Mouse (Mus musculus): ENCODE results near the gene Serpinf2. TPM values are rescaled to one million over a fixed set of nuclear protein-coding genes. Genes with fewer than 3 reads are reported as not detected.

Serpinf2 gene
- polyA plus RNA-seq, 1 experiment from 2014 or later = 8.4 TPM

GRCm38 (mm10) chr11:75415994-75416393 is 23.4 kb downstream of the Serpinf2 start:
- no peaks in the 10 kb centered on the region for H3K9me3 ChIP-seq (ENCODE audit: control insufficient read depth, low read length)
- WGBS = 90% methylated on average over 13 of the region's 13 CpGs
- DNase-seq (ENCODE audit: low spot score) = no peak
- no peaks in the 10 kb centered on the region for H3K27me3 ChIP-seq (replicated peaks; ENCODE audit: control insufficient read depth, insufficient read depth, low read length)
- no peaks in the 10 kb centered on the region; the same call in 1 of the 2 replicates for H3K4me1 ChIP-seq (replicated peaks; ENCODE audit: control insufficient read depth, insufficient read depth, low read length)
- H3K27ac ChIP-seq (ENCODE audit: low read depth) = no peak overlapping the region
- H3K9ac ChIP-seq (ENCODE audit: low read length) = no peak overlapping the region
- no peak overlapping the region for H3K4me2 ChIP-seq (ENCODE audit: low read length)
- no peak overlapping the region for H3K4me3 ChIP-seq (ENCODE audit: low read depth, low read length)
- ATAC-seq (replicated peaks; ENCODE audit: low FRiP score, low TSS enrichment, low read depth) = no peak
- no peaks in the 10 kb centered on the region for H3K36me3 ChIP-seq (ENCODE audit: control insufficient read depth, insufficient read depth, low read length)

- WGBS = 44% methylated on average over 7 of the region's 7 CpGs
- no peaks in the 10 kb centered on the region for H3K4me1 ChIP-seq (replicated peaks; ENCODE audit: control insufficient read depth, insufficient read depth, low read length)
- ATAC-seq (replicated peaks; ENCODE audit: low FRiP score, low TSS enrichment, low read depth) (no peak), DNase-seq (ENCODE audit: low spot score) (no peak)
- H3K27me3 ChIP-seq (replicated peaks; ENCODE audit: control insufficient read depth, insufficient read depth, low read length) = no peaks in the 10 kb centered on the region
- no peak overlapping the region for H3K9ac ChIP-seq (ENCODE audit: low read length)
- H3K4me2 ChIP-seq (ENCODE audit: low read length) = no peak overlapping the region
- no peak overlapping the region for H3K27ac ChIP-seq (ENCODE audit: low read depth)
- H3K9me3 ChIP-seq (ENCODE audit: control insufficient read depth, low read length) = no peaks in the 10 kb centered on the region
- no peaks in the 10 kb centered on the region for H3K36me3 ChIP-seq (ENCODE audit: control insufficient read depth, insufficient read depth, low read length)
- no peak overlapping the region for H3K4me3 ChIP-seq (ENCODE audit: low read depth, low read length)
Observed at GRCm38 (mm10) chr11:75415096-75415495, 24.3 kb downstream of the Serpinf2 start.

- 82% methylated on average over 7 of the region's 7 CpGs for WGBS
Observed at GRCm38 (mm10) chr11:75410591-75410990, 28.8 kb downstream of the Serpinf2 start.

GRCm38 (mm10) chr11:75409679-75410575 is 29.5 kb downstream of the Serpinf2 start:
- H3K9me3 ChIP-seq (ENCODE audit: control insufficient read depth, low read length) = no peaks in the 10 kb centered on the region
- no peak for DNase-seq (ENCODE audit: low spot score)
- 80% methylated on average over 17 of the region's 17 CpGs for WGBS
- no peaks in the 10 kb centered on the region for H3K4me1 ChIP-seq (replicated peaks; ENCODE audit: control insufficient read depth, insufficient read depth, low read length)
- no peaks in the 10 kb centered on the region for H3K27me3 ChIP-seq (replicated peaks; ENCODE audit: control insufficient read depth, insufficient read depth, low read length)
- no peak overlapping the region for H3K4me3 ChIP-seq (ENCODE audit: low read depth, low read length)
- H3K9ac ChIP-seq (ENCODE audit: low read length) = no peak overlapping the region
- ATAC-seq (replicated peaks; ENCODE audit: low FRiP score, low TSS enrichment, low read depth) = no peak
- H3K36me3 ChIP-seq (ENCODE audit: control insufficient read depth, insufficient read depth, low read length) = no peaks in the 10 kb centered on the region
- no peak overlapping the region for H3K27ac ChIP-seq (ENCODE audit: low read depth)
- H3K4me2 ChIP-seq (ENCODE audit: low read length) = no peak overlapping the region

More at GRCm38 (mm10) chr11:75410591-75410990, 28.8 kb downstream of the Serpinf2 start:
- Histone ChIP-seq H3K9me3 (ENCODE audit: control insufficient read depth, low read length) (no peaks in the 10 kb centered on the region), H3K4me1 (replicated peaks; ENCODE audit: control insufficient read depth, insufficient read depth, low read length) (no peaks in the 10 kb centered on the region), H3K27ac (ENCODE audit: low read depth) (no peak overlapping the region), H3K4me2 (ENCODE audit: low read length) (no peak overlapping the region), H3K9ac (ENCODE audit: low read length) (no peak overlapping the region), H3K27me3 (replicated peaks; ENCODE audit: control insufficient read depth, insufficient read depth, low read length) (no peaks in the 10 kb centered on the region), H3K36me3 (ENCODE audit: control insufficient read depth, insufficient read depth, low read length) (no peaks in the 10 kb centered on the region), H3K4me3 (ENCODE audit: low read depth, low read length) (no peak overlapping the region)
- DNase-seq (ENCODE audit: low spot score) = no peak
- ATAC-seq (replicated peaks; ENCODE audit: low FRiP score, low TSS enrichment, low read depth) = no peak

GRCm38 (mm10) chr11:75406865-75407264 is 32.5 kb downstream of the Serpinf2 start:
- Histone ChIP-seq H3K4me2 (ENCODE audit: low read length) (no peak overlapping the region), H3K27ac (ENCODE audit: low read depth) (no peak overlapping the region), H3K9ac (ENCODE audit: low read length) (no peak overlapping the region), H3K9me3 (ENCODE audit: control insufficient read depth, low read length) (no peaks in the 10 kb centered on the region), H3K4me3 (ENCODE audit: low read depth, low read length) (no peak overlapping the region), H3K36me3 (ENCODE audit: control insufficient read depth, insufficient read depth, low read length) (no peaks in the 10 kb centered on the region), H3K27me3 (replicated peaks; ENCODE audit: control insufficient read depth, insufficient read depth, low read length) (no peaks in the 10 kb centered on the region), H3K4me1 (replicated peaks; ENCODE audit: control insufficient read depth, insufficient read depth, low read length) (no peaks in the 10 kb centered on the region)
- DNase-seq (ENCODE audit: low spot score) (no peak), ATAC-seq (replicated peaks; ENCODE audit: low FRiP score, low TSS enrichment, low read depth) (no peak)
- WGBS = 42% methylated on average over 3 of the region's 3 CpGs

GRCm38 (mm10) chr11:75406104-75406503 is 33.3 kb downstream of the Serpinf2 start:
- Histone ChIP-seq H3K4me1 (replicated peaks; ENCODE audit: control insufficient read depth, insufficient read depth, low read length) (no peaks in the 10 kb centered on the region), H3K4me2 (ENCODE audit: low read length) (no peak overlapping the region), H3K4me3 (ENCODE audit: low read depth, low read length) (no peak overlapping the region), H3K27me3 (replicated peaks; ENCODE audit: control insufficient read depth, insufficient read depth, low read length) (no peaks in the 10 kb centered on the region), H3K9ac (ENCODE audit: low read length) (no peak overlapping the region), H3K36me3 (ENCODE audit: control insufficient read depth, insufficient read depth, low read length) (no peaks in the 10 kb centered on the region), H3K9me3 (ENCODE audit: control insufficient read depth, low read length) (no peaks in the 10 kb centered on the region), H3K27ac (ENCODE audit: low read depth) (no peak overlapping the region)
- ATAC-seq (replicated peaks; ENCODE audit: low FRiP score, low TSS enrichment, low read depth) = no peak
- 82% methylated on average over 2 of the region's 4 CpGs for WGBS
- DNase-seq (ENCODE audit: low spot score) = no peak

- no peak overlapping the region for H3K27ac ChIP-seq (ENCODE audit: low read depth)
- no peaks in the 10 kb centered on the region for H3K4me1 ChIP-seq (replicated peaks; ENCODE audit: control insufficient read depth, insufficient read depth, low read length)
- H3K9ac ChIP-seq (ENCODE audit: low read length) = no peak overlapping the region
- 92% methylated on average over 6 of the region's 6 CpGs for WGBS
- no peak overlapping the region for H3K4me2 ChIP-seq (ENCODE audit: low read length)
- no peak overlapping the region for H3K4me3 ChIP-seq (ENCODE audit: low read depth, low read length)
- 0 out of 2 replicates have a peak, but pooled peaks cover 4% of the 10 kb centered on the region for H3K36me3 ChIP-seq (ENCODE audit: control insufficient read depth, insufficient read depth, low read length)
- ATAC-seq (replicated peaks; ENCODE audit: low FRiP score, low TSS enrichment, low read depth) (no peak), DNase-seq (ENCODE audit: low spot score) (no peak)
- no peaks in the 10 kb centered on the region for H3K27me3 ChIP-seq (replicated peaks; ENCODE audit: control insufficient read depth, insufficient read depth, low read length)
- H3K9me3 ChIP-seq (ENCODE audit: control insufficient read depth, low read length) = no peaks in the 10 kb centered on the region
Observed at GRCm38 (mm10) chr11:75404801-75405200, 34.6 kb downstream of the Serpinf2 start.

- 0 out of 2 replicates have a peak, but pooled peaks cover 4% of the 10 kb centered on the region for H3K36me3 ChIP-seq (ENCODE audit: control insufficient read depth, insufficient read depth, low read length)
- DNase-seq (ENCODE audit: low spot score) = no peak
- no peaks in the 10 kb centered on the region for H3K9me3 ChIP-seq (ENCODE audit: control insufficient read depth, low read length)
- H3K4me2 ChIP-seq (ENCODE audit: low read length) = no peak overlapping the region
- H3K9ac ChIP-seq (ENCODE audit: low read length) = no peak overlapping the region
- WGBS = 70% methylated on average over 6 of the region's 6 CpGs
- H3K27me3 ChIP-seq (replicated peaks; ENCODE audit: control insufficient read depth, insufficient read depth, low read length) = no peaks in the 10 kb centered on the region
- ATAC-seq (replicated peaks; ENCODE audit: low FRiP score, low TSS enrichment, low read depth) = no peak
- H3K4me1 ChIP-seq (replicated peaks; ENCODE audit: control insufficient read depth, insufficient read depth, low read length) = no peaks in the 10 kb centered on the region
- H3K27ac ChIP-seq (ENCODE audit: low read depth) = no peak overlapping the region
- H3K4me3 ChIP-seq (ENCODE audit: low read depth, low read length) = no peak overlapping the region
Observed at GRCm38 (mm10) chr11:75403301-75404052, 35.9 kb downstream of the Serpinf2 start.
